Mouse (Mus musculus): Measurements from ENCODE around the gene Hist1h4a.

DNA sequence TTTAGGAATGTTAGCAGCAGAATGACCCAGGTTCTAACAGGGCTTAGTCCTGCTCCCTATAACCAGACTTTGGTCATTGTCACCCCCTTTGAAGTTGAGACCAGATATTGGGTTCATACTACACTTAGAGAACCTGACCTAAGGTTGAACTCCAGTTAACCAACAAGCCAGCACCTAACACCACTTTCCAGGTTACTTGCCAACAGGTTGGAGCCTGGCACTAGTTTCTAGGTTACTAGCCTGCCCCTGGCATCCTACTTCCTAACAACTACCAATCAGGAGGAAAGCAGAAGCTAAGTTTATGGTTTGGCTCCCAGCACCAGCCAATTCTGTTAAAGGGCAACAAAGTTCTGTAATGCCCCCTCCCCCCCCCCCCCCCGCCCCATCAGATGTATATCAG, 35.8 kb downstream of the Hist1h4a start:
- TF ChIP-seq CTCF (IDR thresholded peaks at IDR 0.05; ENCODE audit: borderline replicate concordance, insufficient read depth, low read length) (no peak), POLR2A (IDR thresholded peaks at IDR 0.05; ENCODE audit: low read depth, low read length) (no peak)
